8 mouse cellular contexts compared by ENCODE assay signal in the genomic region with DNA sequence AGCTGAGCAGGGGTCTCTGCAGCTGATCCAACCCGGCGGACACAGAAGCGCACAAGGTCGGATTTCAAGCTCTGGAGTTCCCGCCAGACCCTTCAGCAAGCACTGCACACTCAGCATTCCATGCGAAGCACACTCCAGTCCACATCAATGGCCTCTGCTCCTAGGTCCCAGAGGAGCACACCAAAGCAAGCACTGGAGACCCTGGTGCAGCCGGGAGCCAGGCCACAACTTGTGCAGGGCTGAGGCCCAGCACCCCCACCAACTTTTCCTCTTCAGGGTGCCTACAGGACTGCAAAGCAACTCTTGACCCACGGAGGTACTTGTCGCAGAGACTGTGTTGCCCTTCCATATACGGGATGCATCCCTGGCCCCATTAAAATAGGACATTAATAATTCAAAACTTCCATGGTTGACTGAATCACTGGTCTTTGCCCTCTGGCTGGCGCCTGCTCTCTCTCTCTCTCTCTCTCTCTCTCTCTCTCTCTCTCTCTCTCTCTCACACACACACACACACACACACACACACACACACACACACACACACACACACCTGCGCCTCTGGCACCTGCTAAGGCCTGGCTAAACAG.
DNase-seq lines count a peak whose midpoint lies in the region; ATAC-seq lines count a peak whose summit lies in the region.

No protein-coding gene starts in this region.

- peak overlapping the region; percentile 69 for H3K4me3 ChIP-seq in heart, embryonic 16.5 days (ENCODE audit: low read length)
- peak overlapping the region; percentile 73 for H3K4me3 ChIP-seq in embryonic facial prominence, embryonic 10.5 days
- H3K4me3 ChIP-seq in hindbrain, embryonic 13.5 days: peak overlapping the region; percentile 57
- H3K4me3 ChIP-seq in midbrain, embryonic 11.5 days (ENCODE audit: low read depth, low read length): peak overlapping the region; percentile 45

- WGBS in heart, embryonic 16.5 days: 24% methylated on average over 12 of the region's 12 CpGs
- WGBS in embryonic facial prominence, embryonic 10.5 days: 23% methylated on average over 12 of the region's 12 CpGs
- WGBS in hindbrain, embryonic 13.5 days: 9% methylated on average over 12 of the region's 12 CpGs
- 17% methylated on average over 12 of the region's 12 CpGs for WGBS in midbrain, embryonic 11.5 days

- H3K27ac ChIP-seq in heart, embryonic 16.5 days (ENCODE audit: low read length): peak overlapping the region; percentile 51
- H3K27ac ChIP-seq in embryonic facial prominence, embryonic 10.5 days (replicated peaks): peak overlapping the region; percentile 76; the same call in 1 of the 2 replicates
- peak overlapping the region; percentile 84 for H3K27ac ChIP-seq in hindbrain, embryonic 13.5 days
- H3K27ac ChIP-seq in midbrain, embryonic 11.5 days (ENCODE audit: low read depth, low read length): 0 out of 2 replicates have a peak overlapping the region, but pooled peaks have one; percentile 32

- no peaks in the 10 kb centered on the region for H3K9me3 ChIP-seq in heart, embryonic 16.5 days (replicated peaks; ENCODE audit: control insufficient read depth, low read length)
- H3K9me3 ChIP-seq in embryonic facial prominence, embryonic 10.5 days: no peaks in the 10 kb centered on the region
- no peaks in the 10 kb centered on the region for H3K9me3 ChIP-seq in hindbrain, embryonic 13.5 days
- no peaks in the 10 kb centered on the region for H3K9me3 ChIP-seq in midbrain, embryonic 11.5 days (ENCODE audit: control insufficient read depth, low read length)

- no peaks in the 10 kb centered on the region for H3K36me3 ChIP-seq in heart, embryonic 16.5 days (ENCODE audit: control insufficient read depth, insufficient read depth)
- no peaks in the 10 kb centered on the region for H3K36me3 ChIP-seq in embryonic facial prominence, embryonic 10.5 days (replicated peaks)
- 0 out of 2 replicates have a peak, but pooled peaks cover 2% of the 10 kb centered on the region for H3K36me3 ChIP-seq in hindbrain, embryonic 13.5 days
- H3K36me3 ChIP-seq in midbrain, embryonic 11.5 days (ENCODE audit: control insufficient read depth, insufficient read depth, low read length): no peaks in the 10 kb centered on the region

- intact Hi-C loops in left cerebral cortex, postnatal 14 days (cut with DNase I): no loop called here

- H3K27me3 ChIP-seq in heart, embryonic 16.5 days (ENCODE audit: control insufficient read depth, insufficient read depth, low read length): no peaks in the 10 kb centered on the region; the same call in 1 of the 2 replicates
- peaks cover 46% of the 10 kb centered on the region for H3K27me3 ChIP-seq in embryonic facial prominence, embryonic 10.5 days (replicated peaks; ENCODE audit: low read depth, poor library complexity, severe bottlenecking)
- H3K27me3 ChIP-seq in hindbrain, embryonic 13.5 days: 0 out of 2 replicates have a peak, but pooled peaks cover 5% of the 10 kb centered on the region
- H3K27me3 ChIP-seq in midbrain, embryonic 11.5 days (ENCODE audit: control insufficient read depth, insufficient read depth, low read length): no peaks in the 10 kb centered on the region; the same call in 1 of the 2 replicates

- H3K4me1 ChIP-seq in heart, embryonic 16.5 days (ENCODE audit: control insufficient read depth, insufficient read depth, low read length): peaks cover 17% of the 10 kb centered on the region
- H3K4me1 ChIP-seq in embryonic facial prominence, embryonic 10.5 days: peaks cover 37% of the 10 kb centered on the region
- H3K4me1 ChIP-seq in hindbrain, embryonic 13.5 days (replicated peaks): peaks cover 34% of the 10 kb centered on the region
- peaks cover 7% of the 10 kb centered on the region for H3K4me1 ChIP-seq in midbrain, embryonic 11.5 days (ENCODE audit: control insufficient read depth, insufficient read depth, low read length)

- H3K9ac ChIP-seq in heart, embryonic 16.5 days (ENCODE audit: low read length): peak overlapping the region; percentile 81; the same call in 1 of the 2 replicates
- peak overlapping the region; percentile 79 for H3K9ac ChIP-seq in hindbrain, embryonic 13.5 days
- H3K9ac ChIP-seq in midbrain, embryonic 11.5 days (ENCODE audit: low read length): peak overlapping the region; percentile 51; the same call in 1 of the 2 replicates

- DNase-seq in heart, adult 18-20 months: no peak
- no peak for DNase-seq in embryonic facial prominence, embryonic 10.5 days (ENCODE audit: low spot score)
- no peak for DNase-seq in midbrain, embryonic 11.5 days (ENCODE audit: low spot score, missing footprints)
- no peak for DNase-seq in testis, postnatal 14 days (ENCODE audit: low spot score)
- no peak for DNase-seq in left cerebral cortex, postnatal 14 days (ENCODE audit: low spot score in 2 of 2)
- no peak for DNase-seq in layer of hippocampus, adult 9-10 months (ENCODE audit: low spot score)

- H3K4me2 ChIP-seq in heart, embryonic 16.5 days (ENCODE audit: low read depth, low read length): peak overlapping the region; percentile 81
- peak overlapping the region; percentile 72 for H3K4me2 ChIP-seq in hindbrain, embryonic 13.5 days
- peak overlapping the region; percentile 73 for H3K4me2 ChIP-seq in midbrain, embryonic 11.5 days

- ATAC-seq in heart, embryonic 16.5 days (replicated peaks; ENCODE audit: extremely low read depth, insufficient read depth, low FRiP score): peak; percentile 50
- no peak for ATAC-seq in hindbrain, embryonic 13.5 days (ENCODE audit: low FRiP score)
- peak; percentile 72; the same call in 1 of the 2 replicates for ATAC-seq in midbrain, embryonic 11.5 days (ENCODE audit: low FRiP score)

Comparison
In these comparisons a context has a peak if more than half of its experiments do, and no peak if none do; other contexts are left out.
1. H3K27ac ChIP-seq: peak in every context shown above with its lines; median percentile 84 in hindbrain, embryonic 13.5 days; 76 in embryonic facial prominence, embryonic 10.5 days; 51 in heart, embryonic 16.5 days; 32 in midbrain, embryonic 11.5 days.